Mouse (Mus musculus) small intestine, adult 2 months (tissue): ENCODE data around the gene Mlx. TPM values are rescaled to one million over a fixed set of nuclear protein-coding genes. Genes with fewer than 3 reads are reported as not detected.

Experiments used
- H3K27ac ChIP-seq: fragments of 200-500 bp; 2 replicates; pipeline ENCODE4 v1.5.1; 2012; ENCODE audit warnings: low read depth, low read length, control low read depth, inconsistent platforms; ENCODE audit not compliant: insufficient read depth
- H3K27me3 ChIP-seq: fragments of 200-500 bp; 2 replicates; pipeline ENCODE4 v1.6.1; 2012; ENCODE audit warnings: mild to moderate bottlenecking, moderate library complexity, low read length, inconsistent platforms; ENCODE audit not compliant: control insufficient read depth, insufficient read depth
- H3K36me3 ChIP-seq: fragments of 200-500 bp; 2 replicates; pipeline ENCODE4 v1.6.1; 2012; ENCODE audit warnings: mild to moderate bottlenecking, low read length, control low read depth, inconsistent platforms; ENCODE audit not compliant: control insufficient read depth, insufficient read depth
- H3K4me1 ChIP-seq: fragments of 200-500 bp; 2 replicates; pipeline ENCODE4 v1.6.1; 2012; ENCODE audit warnings: low read length, inconsistent platforms, mixed read lengths; ENCODE audit not compliant: control insufficient read depth, insufficient read depth, insufficient read length
- H3K4me3 ChIP-seq: fragments of 200-500 bp; 2 replicates; pipeline ENCODE4 v1.5.1; 2012; ENCODE audit warnings: low read depth, mild to moderate bottlenecking, control low read depth, inconsistent platforms, low read length, moderate library complexity
- CTCF ChIP-seq: fragments of 200-500 bp; IDR thresholded peaks from 2 replicates; pipeline ENCODE4 v1.5.1; 2012; ENCODE audit warnings: low read depth, mild to moderate bottlenecking, control low read depth, inconsistent platforms, low read length, moderate library complexity, mixed read lengths; ENCODE audit not compliant: insufficient replicate concordance, insufficient read length; ENCODE audit errors: extremely low read depth
- POLR2A ChIP-seq: fragments of 200-500 bp; IDR thresholded peaks from 2 replicates; pipeline ENCODE4 v1.6.1; 2012; ENCODE audit warnings: low read depth, mild to moderate bottlenecking, control low read depth, inconsistent platforms, low read length, moderate library complexity
- WGBS: fragments of 180-500 bp; shearing (Covaris S2); methylation state at CpG from one replicate; pipeline ENCODE4 v1.1.7; 2018; 5-methylcytosine and 5-hydroxymethylcytosine counted together
- polyA plus RNA-seq: library from polyadenylated mRNA; depleted of rRNA; stranded (reverse); fragments of >200 nt; gene quantifications from 2 replicates; pipeline ENCODE4 v1.2.3, GENCODE M21; 2012; rRNA removed

Mlx gene
- polyA plus RNA-seq, 1 experiment = 100 TPM

GRCm38 (mm10) chr11:101138536-101139181, 51.6 kb downstream of the Mlx start:
- TF ChIP-seq POLR2A (no peak), CTCF (no peak)
- Histone ChIP-seq H3K4me1 (peaks cover 2% of the 10 kb centered on the region; the same call in 1 of the 2 replicates), H3K27ac (no peak overlapping the region), H3K4me3 (peak overlapping the region; percentile 31), H3K27me3 (peaks cover 9% of the 10 kb centered on the region; the same call in 1 of the 2 replicates), H3K36me3 (no peaks in the 10 kb centered on the region)
- WGBS = 21% methylated on average over 15 of the region's 15 CpGs

GRCm38 (mm10) chr11:101140164-101140819, 53.2 kb downstream of the Mlx start:
- peaks cover 9% of the 10 kb centered on the region; the same call in 1 of the 2 replicates for H3K27me3 ChIP-seq
- H3K4me3 ChIP-seq = peak overlapping the region; percentile 48
- H3K27ac ChIP-seq = no peak overlapping the region
- TF ChIP-seq POLR2A (no peak), CTCF (no peak)
- H3K36me3 ChIP-seq = no peaks in the 10 kb centered on the region
- WGBS = 27% methylated on average over 27 of the region's 27 CpGs
- peaks cover 2% of the 10 kb centered on the region; the same call in 1 of the 2 replicates for H3K4me1 ChIP-seq

- no peak overlapping the region for H3K27ac ChIP-seq
- H3K36me3 ChIP-seq = no peaks in the 10 kb centered on the region
- peaks cover 9% of the 10 kb centered on the region; the same call in 1 of the 2 replicates for H3K27me3 ChIP-seq
- H3K4me1 ChIP-seq = peaks cover 2% of the 10 kb centered on the region; the same call in 1 of the 2 replicates
- 83% methylated on average over 8 of the region's 8 CpGs for WGBS
- no peak for TF ChIP-seq CTCF
- no peak overlapping the region for H3K4me3 ChIP-seq
Observed at GRCm38 (mm10) chr11:101141088-101141487, 54.0 kb downstream of the Mlx start.

Other genes with a start within 250 kb of the Mlx start
- 9.6 and 10.8 TPM in 2 replicates for gene Stat5b, start 236.6 kb upstream of the Mlx start, polyA plus RNA-seq
- gene Stat5a, start 227.9 kb upstream of the Mlx start, polyA plus RNA-seq = 6.9 and 7.4 TPM in 2 replicates
- gene Stat3, start 147.7 kb upstream of the Mlx start, polyA plus RNA-seq = 55.2 and 106 TPM in 2 replicates
- 27.4 and 42.8 TPM in 2 replicates for gene Cavin1, start 116.4 kb upstream of the Mlx start, polyA plus RNA-seq
- gene Atp6v0a1, start 77.8 kb upstream of the Mlx start, polyA plus RNA-seq = 43.5 and 69.5 TPM in 2 replicates
- gene Naglu, start 17.3 kb upstream of the Mlx start, polyA plus RNA-seq = 11.8 and 19.1 TPM in 2 replicates
- 0.20 and 0.28 TPM in 2 replicates for gene Hsd17b1, start 8.9 kb upstream of the Mlx start, polyA plus RNA-seq
- 26.3 and 38.9 TPM in 2 replicates for gene Coasy, start 4.7 kb upstream of the Mlx start, polyA plus RNA-seq
- gene Psmc3ip, start 8.2 kb downstream of the Mlx start, polyA plus RNA-seq = 0.22 and 0.46 TPM in 2 replicates
- gene Retreg3, start 32.6 kb downstream of the Mlx start, polyA plus RNA-seq = 27.3 and 55.0 TPM in 2 replicates
- gene Tubg1, start 32.7 kb downstream of the Mlx start, polyA plus RNA-seq = 13.2 and 16.2 TPM in 2 replicates
- 1.1 and 2.2 TPM in 2 replicates for gene Tubg2, start 68.6 kb downstream of the Mlx start, polyA plus RNA-seq
- gene Cntnap1, start 83.2 kb downstream of the Mlx start, polyA plus RNA-seq = 2.7 and 2.8 TPM in 2 replicates
- gene Plekhh3, start 84.1 kb downstream of the Mlx start, polyA plus RNA-seq = 33.0 and 84.5 TPM in 2 replicates
- gene Ccr10, start 88.2 kb downstream of the Mlx start, polyA plus RNA-seq = 18.4 and 25.7 TPM in 2 replicates
- gene Ezh1, start 139.2 kb downstream of the Mlx start, polyA plus RNA-seq = 7.9 and 20.0 TPM in 2 replicates
- 15.1 and 25.8 TPM in 2 replicates for gene Ramp2, start 158.8 kb downstream of the Mlx start, polyA plus RNA-seq
- 28.9 and 64.8 TPM in 2 replicates for gene Vps25, start 166.4 kb downstream of the Mlx start, polyA plus RNA-seq
- 3.0 and 7.9 TPM in 2 replicates for gene Wnk4, start 173.3 kb downstream of the Mlx start, polyA plus RNA-seq
- gene Cntd1, start 191.7 kb downstream of the Mlx start, polyA plus RNA-seq = 0.09 and 0.20 TPM in 2 replicates
- 174 and 479 TPM in 2 replicates for gene Coa3, start 191.8 kb downstream of the Mlx start, polyA plus RNA-seq
- gene Becn1, start 215.0 kb downstream of the Mlx start, polyA plus RNA-seq = 157 and 163 TPM in 2 replicates
- gene Psme3, start 228.9 kb downstream of the Mlx start, polyA plus RNA-seq = 19.9 and 36.7 TPM in 2 replicates
- gene Aoc2, start 237.8 kb downstream of the Mlx start, polyA plus RNA-seq = 2.7 and 5.9 TPM in 2 replicates
- 6.6 and 8.9 TPM in 2 replicates for gene Aoc3, start 243.3 kb downstream of the Mlx start, polyA plus RNA-seq